Mouse (Mus musculus) embryonic facial prominence, embryonic 15.5 days (tissue): ENCODE measurements at regions not wholly inside any gene's neighbourhood (a gene's known extent, or its start where the extent isn't known, plus 50 kb on each side); places are given as distances from the start of the nearest gene placed in this dataset.

Experiments
- ATAC-seq: fragments of 200-750 bp; cut with Nextera tagmentation; 2 replicates; pipeline ENCODE4 v1.8.0; 2017; ENCODE audit warnings: low read depth, moderate TSS enrichment; ENCODE audit not compliant: insufficient number of reproducible peaks, low FRiP score, low TSS enrichment
- H3K27ac ChIP-seq: fragments of 300-500 bp; sonication (generic); replicated peaks from 2 replicates; pipeline ENCODE4 v1.5.1; 2015; ENCODE audit warnings: mild to moderate bottlenecking, inconsistent platforms
- H3K27me3 ChIP-seq: fragments of 300-500 bp; sonication (generic); 2 replicates; pipeline ENCODE4 v1.6.1; 2015; ENCODE audit warnings: inconsistent platforms
- H3K36me3 ChIP-seq: fragments of 300-500 bp; sonication (generic); 2 replicates; pipeline ENCODE4 v1.6.1; 2015; ENCODE audit warnings: mild to moderate bottlenecking, inconsistent platforms
- H3K4me1 ChIP-seq: fragments of 300-500 bp; sonication (generic); 2 replicates; pipeline ENCODE4 v1.6.1; 2015; ENCODE audit warnings: inconsistent platforms
- H3K4me2 ChIP-seq: fragments of 300-500 bp; sonication (generic); replicated peaks from 2 replicates; pipeline ENCODE4 v1.6.1; 2015; ENCODE audit warnings: mild to moderate bottlenecking, inconsistent platforms
- H3K4me3 ChIP-seq: fragments of 300-500 bp; sonication (generic); replicated peaks from 2 replicates; pipeline ENCODE4 v1.5.1; 2015; ENCODE audit warnings: mild to moderate bottlenecking, inconsistent platforms
- H3K9ac ChIP-seq: fragments of 300-500 bp; sonication (generic); 2 replicates; pipeline ENCODE4 v1.6.1; 2015; ENCODE audit warnings: inconsistent platforms
- H3K9me3 ChIP-seq: fragments of 300-500 bp; sonication (generic); replicated peaks from 2 replicates; pipeline ENCODE4 v1.6.1; 2016; ENCODE audit warnings: inconsistent platforms
- WGBS: fragments of 180-500 bp; shearing (Covaris S2); methylation state at CpG from one replicate; pipeline ENCODE4 v1.1.7; 2015; 5-methylcytosine and 5-hydroxymethylcytosine counted together

GRCm38 (mm10) chr10:99367757-99368156 lies 104.7 kb downstream of the Dusp6 start:
- no peaks in the 10 kb centered on the region for H3K9me3 ChIP-seq
- no peak overlapping the region for H3K4me3 ChIP-seq
- H3K4me1 ChIP-seq, result no peaks in the 10 kb centered on the region
- no peak overlapping the region for H3K27ac ChIP-seq
- no peak for ATAC-seq
- 36% methylated on average over 6 of the region's 6 CpGs for WGBS
- no peaks in the 10 kb centered on the region for H3K36me3 ChIP-seq
- no peak overlapping the region for H3K4me2 ChIP-seq
- no peak overlapping the region for H3K9ac ChIP-seq
- no peaks in the 10 kb centered on the region for H3K27me3 ChIP-seq

GRCm38 (mm10) chr10:99375101-99375500 lies 112.1 kb downstream of the Dusp6 start:
- H3K27me3 ChIP-seq, result no peaks in the 10 kb centered on the region
- no peaks in the 10 kb centered on the region for H3K9me3 ChIP-seq
- no peak; the same call in 1 of the 2 replicates for ATAC-seq
- H3K4me2 ChIP-seq, result no peak overlapping the region
- H3K27ac ChIP-seq, result 0 out of 2 replicates have a peak overlapping the region, but pooled peaks have one; percentile 17
- 13% methylated on average over 5 of the region's 5 CpGs for WGBS
- H3K4me1 ChIP-seq, result peaks cover 18% of the 10 kb centered on the region; the same call in 1 of the 2 replicates
- H3K9ac ChIP-seq, result no peak overlapping the region
- no peaks in the 10 kb centered on the region for H3K36me3 ChIP-seq
- H3K4me3 ChIP-seq, result no peak overlapping the region

GRCm38 (mm10) chr10:99376430-99376829 lies 113.4 kb downstream of the Dusp6 start:
- no peak for ATAC-seq
- peaks cover 18% of the 10 kb centered on the region; the same call in 1 of the 2 replicates for H3K4me1 ChIP-seq
- 70% methylated on average over 8 of the region's 8 CpGs for WGBS

GRCm38 (mm10) chr10:99377548-99377947 lies 114.5 kb downstream of the Dusp6 start:
- Histone ChIP-seq H3K9ac (no peak overlapping the region), H3K4me2 (no peak overlapping the region), H3K27ac (no peak overlapping the region), H3K4me1 (peaks cover 18% of the 10 kb centered on the region; the same call in 1 of the 2 replicates), H3K36me3 (no peaks in the 10 kb centered on the region), H3K9me3 (no peaks in the 10 kb centered on the region), H3K4me3 (no peak overlapping the region), H3K27me3 (no peaks in the 10 kb centered on the region)
- no peak for ATAC-seq
- WGBS, result 77% methylated on average over 4 of the region's 4 CpGs

More at GRCm38 (mm10) chr10:99376430-99376829, 113.4 kb downstream of the Dusp6 start:
- no peaks in the 10 kb centered on the region for H3K36me3 ChIP-seq
- H3K9me3 ChIP-seq, result no peaks in the 10 kb centered on the region
- H3K9ac ChIP-seq, result no peak overlapping the region
- H3K4me3 ChIP-seq, result no peak overlapping the region
- no peak overlapping the region for H3K27ac ChIP-seq
- no peaks in the 10 kb centered on the region for H3K27me3 ChIP-seq
- H3K4me2 ChIP-seq, result no peak overlapping the region

GRCm38 (mm10) chr10:99379156-99379555 lies 116.1 kb downstream of the Dusp6 start:
- no peak overlapping the region for H3K4me2 ChIP-seq
- peaks cover 18% of the 10 kb centered on the region; the same call in 1 of the 2 replicates for H3K4me1 ChIP-seq
- H3K27ac ChIP-seq, result no peak overlapping the region
- H3K4me3 ChIP-seq, result no peak overlapping the region
- 21% methylated on average over 1 of the region's 1 CpGs for WGBS
- no peak overlapping the region for H3K9ac ChIP-seq
- H3K36me3 ChIP-seq, result no peaks in the 10 kb centered on the region
- no peaks in the 10 kb centered on the region for H3K27me3 ChIP-seq
- no peak for ATAC-seq
- H3K9me3 ChIP-seq, result no peaks in the 10 kb centered on the region

GRCm38 (mm10) chr10:99380170-99380569 lies 117.1 kb downstream of the Dusp6 start:
- Histone ChIP-seq H3K4me3 (no peak overlapping the region), H3K9ac (no peak overlapping the region), H3K9me3 (no peaks in the 10 kb centered on the region), H3K36me3 (no peaks in the 10 kb centered on the region), H3K4me1 (peaks cover 9% of the 10 kb centered on the region; the same call in 1 of the 2 replicates), H3K4me2 (no peak overlapping the region), H3K27me3 (no peaks in the 10 kb centered on the region), H3K27ac (no peak overlapping the region)
- WGBS, result 77% methylated on average over 4 of the region's 4 CpGs
- ATAC-seq, result no peak

GRCm38 (mm10) chr10:99383028-99383427 lies 120.0 kb downstream of the Dusp6 start:
- H3K27ac ChIP-seq, result no peak overlapping the region
- H3K4me2 ChIP-seq, result no peak overlapping the region
- no peaks in the 10 kb centered on the region for H3K4me1 ChIP-seq
- no peaks in the 10 kb centered on the region for H3K9me3 ChIP-seq
- H3K9ac ChIP-seq, result no peak overlapping the region
- WGBS, result 25% methylated on average over 4 of the region's 4 CpGs
- H3K36me3 ChIP-seq, result no peaks in the 10 kb centered on the region
- ATAC-seq, result no peak
- H3K27me3 ChIP-seq, result no peaks in the 10 kb centered on the region
- no peak overlapping the region for H3K4me3 ChIP-seq

- WGBS, result 79% methylated on average over 6 of the region's 6 CpGs
- Histone ChIP-seq H3K9me3 (no peaks in the 10 kb centered on the region), H3K27me3 (no peaks in the 10 kb centered on the region), H3K4me3 (no peak overlapping the region), H3K4me2 (no peak overlapping the region), H3K9ac (no peak overlapping the region), H3K4me1 (no peaks in the 10 kb centered on the region), H3K36me3 (no peaks in the 10 kb centered on the region), H3K27ac (no peak overlapping the region)
- ATAC-seq, result no peak
These were observed 121.3 kb downstream of the Dusp6 start for GRCm38 (mm10) chr10:99384366-99384765.

- Histone ChIP-seq H3K4me2 (no peak overlapping the region), H3K27me3 (no peaks in the 10 kb centered on the region), H3K27ac (no peak overlapping the region), H3K4me1 (no peaks in the 10 kb centered on the region), H3K36me3 (no peaks in the 10 kb centered on the region), H3K9me3 (no peaks in the 10 kb centered on the region), H3K9ac (no peak overlapping the region), H3K4me3 (no peak overlapping the region)
- WGBS, result 70% methylated on average over 3 of the region's 4 CpGs
- no peak for ATAC-seq
These were observed 121.8 kb downstream of the Dusp6 start for GRCm38 (mm10) chr10:99384851-99385250.

GRCm38 (mm10) chr10:99385854-99386253 lies 122.8 kb downstream of the Dusp6 start:
- H3K9ac ChIP-seq, result no peak overlapping the region
- no peak overlapping the region for H3K4me3 ChIP-seq
- no peak overlapping the region for H3K27ac ChIP-seq
- H3K36me3 ChIP-seq, result no peaks in the 10 kb centered on the region
- H3K4me1 ChIP-seq, result peaks cover 4% of the 10 kb centered on the region
- H3K4me2 ChIP-seq, result no peak overlapping the region
- H3K27me3 ChIP-seq, result no peaks in the 10 kb centered on the region
- 59% methylated on average over 6 of the region's 6 CpGs for WGBS
- ATAC-seq, result no peak
- H3K9me3 ChIP-seq, result no peaks in the 10 kb centered on the region

GRCm38 (mm10) chr10:99388526-99388925 lies 125.5 kb downstream of the Dusp6 start:
- 95% methylated on average over 7 of the region's 7 CpGs for WGBS
- Histone ChIP-seq H3K4me2 (no peak overlapping the region), H3K36me3 (no peaks in the 10 kb centered on the region), H3K4me3 (no peak overlapping the region), H3K9me3 (no peaks in the 10 kb centered on the region), H3K9ac (no peak overlapping the region), H3K27ac (0 out of 2 replicates have a peak overlapping the region, but pooled peaks have one; percentile 40), H3K4me1 (peaks cover 14% of the 10 kb centered on the region), H3K27me3 (no peaks in the 10 kb centered on the region)
- no peak for ATAC-seq

- WGBS, result 92% methylated on average over 8 of the region's 8 CpGs
- Histone ChIP-seq H3K4me1 (peaks cover 18% of the 10 kb centered on the region), H3K4me2 (no peak overlapping the region), H3K9ac (no peak overlapping the region), H3K4me3 (no peak overlapping the region), H3K36me3 (no peaks in the 10 kb centered on the region), H3K27ac (no peak overlapping the region), H3K9me3 (no peaks in the 10 kb centered on the region), H3K27me3 (no peaks in the 10 kb centered on the region)
- no peak for ATAC-seq
These were observed 126.0 kb downstream of the Dusp6 start for GRCm38 (mm10) chr10:99388986-99389385.
